Mouse (Mus musculus): ENCODE data around the gene Wnt3a.

DNA sequence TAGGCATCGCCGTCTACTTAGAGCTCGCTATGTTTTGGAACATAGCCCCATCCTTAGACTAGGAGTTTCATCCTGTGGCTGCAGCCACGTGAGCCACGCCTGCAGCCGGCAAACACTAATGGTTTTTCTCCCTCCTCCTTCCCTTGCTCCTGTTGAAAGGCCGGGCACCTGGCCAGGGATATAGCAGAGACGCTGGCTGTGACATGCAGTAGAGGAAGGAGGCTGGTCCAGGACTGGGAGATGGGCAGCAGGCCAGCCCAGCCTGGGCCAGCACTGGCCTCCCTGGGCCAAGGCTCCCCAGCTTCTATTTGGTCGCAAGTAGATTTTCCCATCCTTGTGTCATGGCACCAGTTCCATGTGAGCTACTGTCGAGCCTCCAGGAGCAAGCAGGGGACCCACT lies 7.6 kb downstream of the Wnt3a start:
- no peak for TF ChIP-seq POLR2A (IDR thresholded peaks at IDR 0.05; ENCODE audit: borderline replicate concordance, extremely low read depth, low read depth, low read length)
- TF ChIP-seq CTCF (IDR thresholded peaks at IDR 0.05; ENCODE audit: insufficient read depth, low read length) = no peak
